Mouse (Mus musculus) A20 (cell line): Measurements from ENCODE around the gene 1700074P13Rik.
"Not testable (repeated sequence)": the region's sequence is repeated elsewhere in the genome, so short reads cannot be mapped to it uniquely, and the experiment has no call there.

Source experiments
- DNase-seq: peaks from one replicate; pipeline ENCODE4 v3.0.0-alpha.2; 2011; ENCODE audit warnings: low read depth, low spot score

The 1700074P13Rik gene

GRCm38 (mm10) chr6:40940457-40940856 is at the start of gene 1700074P13Rik:
1700074P13Rik (minus strand) TSS chr6:40940557.
- no peak for DNase-seq

GRCm38 (mm10) chr6:40964454-40964853 is 24.1 kb upstream of the 1700074P13Rik start, which contains the start of gene 1810009J06Rik:
1810009J06Rik (plus strand) TSS chr6:40964754.
- not testable (repeated sequence) for DNase-seq

DNA sequence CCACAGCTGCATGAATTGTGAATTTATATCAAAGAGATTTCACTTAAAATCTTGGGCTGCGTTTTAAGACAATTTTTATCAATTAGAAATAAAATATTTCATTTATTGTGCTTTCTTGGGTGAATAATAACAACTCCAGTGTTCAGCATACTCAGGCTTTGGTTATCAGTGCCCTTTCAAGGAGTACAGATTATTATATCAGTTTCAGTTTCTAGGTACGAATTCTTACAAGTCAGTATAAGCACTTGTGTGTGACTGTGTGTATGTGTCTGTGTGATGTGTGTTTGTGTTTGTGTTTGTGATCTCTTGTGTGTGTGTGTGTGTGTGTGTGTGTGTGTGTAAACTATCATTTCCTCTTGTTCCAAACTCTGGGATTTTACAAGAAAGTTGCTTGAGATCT is 13.4 kb upstream of the 1700074P13Rik start:
- DNase-seq: no peak

DNA sequence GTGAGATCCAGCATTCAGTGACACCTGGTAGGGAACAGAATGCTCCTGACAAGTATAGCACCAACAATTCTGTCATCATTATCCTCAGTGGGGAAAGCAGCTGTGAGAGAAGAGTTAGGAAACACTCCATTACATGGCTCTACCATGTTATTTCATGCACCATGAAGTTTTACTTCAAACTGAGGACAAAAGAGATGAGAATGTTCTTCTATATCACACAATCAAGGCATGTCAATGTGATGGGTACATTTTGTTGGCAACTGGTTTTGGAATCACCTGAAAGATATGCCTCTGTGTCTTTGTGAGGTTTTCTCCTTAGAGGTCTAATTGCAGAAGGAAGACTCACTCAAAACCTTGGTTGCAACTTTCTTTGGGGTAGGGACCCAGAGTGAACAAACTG is 11.4 kb upstream of the 1700074P13Rik start, which contains the start of gene Gm4744:
Gene Gm4744, minus strand, starts transcription at position 101 of the 400 bp plus-strand sequence.
- DNase-seq: no peak

DNA sequence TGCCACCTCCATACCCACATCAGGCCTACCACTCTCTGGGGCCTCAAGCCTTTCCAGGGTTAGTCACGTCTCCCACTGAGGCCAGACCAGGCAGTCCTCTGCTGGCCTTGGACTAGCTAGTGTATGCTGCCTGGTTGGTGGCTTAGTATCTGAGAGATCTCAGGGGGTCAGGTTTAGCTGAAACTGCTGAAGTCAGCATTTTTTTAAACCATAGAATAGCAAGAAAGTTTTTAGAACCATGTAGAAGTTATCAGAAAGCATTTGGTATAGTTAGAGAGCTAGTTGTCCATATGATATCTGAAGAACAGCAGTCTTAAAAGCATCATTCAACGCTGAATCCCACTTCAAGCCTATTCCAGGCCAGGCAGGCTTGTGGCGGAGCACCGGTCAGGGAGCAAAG is 20.4 kb downstream of the 1700074P13Rik start:
- no peak for DNase-seq

GRCm38 (mm10) chr6:40900287-40900686 is 40.1 kb downstream of the 1700074P13Rik start, which contains the start of gene Prss58:
Prss58 (minus strand) TSS chr6:40900387.
- no peak for DNase-seq

DNA sequence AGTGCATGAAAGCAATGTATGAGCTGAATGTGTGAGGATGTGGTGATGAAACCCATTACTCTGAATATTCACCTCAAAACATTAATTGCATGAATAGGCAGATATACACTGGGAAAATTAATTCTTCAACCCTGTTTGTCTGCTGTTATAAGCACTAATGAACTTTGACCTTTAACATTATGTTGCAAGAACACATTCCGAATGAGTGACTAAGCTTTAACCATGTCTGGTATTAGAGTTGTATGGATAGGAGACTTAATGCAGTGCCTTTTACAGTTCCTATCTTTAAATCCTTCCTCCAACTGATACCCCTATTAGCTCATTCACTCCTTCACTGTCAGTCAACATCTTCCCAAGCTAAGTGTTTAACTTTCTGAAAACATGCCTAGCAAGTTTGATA is 45.6 kb downstream of the 1700074P13Rik start:
- no peak for DNase-seq

- peak; percentile 4 for DNase-seq
Measured at GRCm38 (mm10) chr6:40893577-40893976, 46.8 kb downstream of the 1700074P13Rik start.

DNA sequence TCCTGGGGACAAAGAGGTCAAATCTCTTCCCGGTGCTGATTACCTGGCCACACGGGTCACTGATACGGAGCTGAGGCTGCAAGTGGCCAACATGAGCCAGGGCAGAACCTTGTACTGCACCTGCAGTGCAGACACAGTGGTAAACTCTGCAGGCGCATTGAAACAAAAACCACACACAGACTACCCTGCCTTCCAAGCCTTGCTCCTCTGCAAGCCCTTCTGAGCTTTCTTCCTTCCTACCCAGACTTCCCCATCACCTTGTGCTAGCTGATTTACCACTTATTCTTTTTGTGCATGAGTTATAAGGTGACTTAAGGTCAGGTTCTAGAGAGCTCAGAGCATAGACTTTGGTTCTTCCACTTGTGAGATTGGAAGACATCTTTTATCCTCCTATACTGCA is 48.6 kb downstream of the 1700074P13Rik start:
- DNase-seq: no peak

GRCm38 (mm10) chr6:40890973-40891372 is 49.4 kb downstream of the 1700074P13Rik start:
- DNase-seq: no peak

DNA sequence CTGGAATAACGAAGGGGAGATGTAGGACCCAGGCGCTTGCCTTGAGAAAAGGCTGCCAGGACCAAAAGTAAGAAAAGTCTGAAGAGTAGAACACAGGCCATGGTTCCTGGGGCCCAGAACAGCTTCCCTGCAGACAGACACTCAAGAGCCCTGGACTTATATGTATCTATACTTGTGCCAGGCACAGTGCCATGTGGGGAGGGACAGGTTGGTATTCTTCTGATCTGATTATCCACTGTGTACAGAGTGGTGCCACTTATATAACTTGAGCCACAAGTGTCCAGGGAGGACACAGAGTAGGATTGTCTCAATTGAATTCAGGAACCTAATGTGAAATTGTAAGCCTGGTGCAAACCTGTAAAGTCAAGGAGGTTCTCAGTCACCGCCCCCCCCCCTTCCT is 53.0 kb downstream of the 1700074P13Rik start, which contains the start of gene Moxd2:
Gene Moxd2, minus strand, starts transcription at position 101 of the 400 bp plus-strand sequence.
- DNase-seq: no peak
